Mouse (Mus musculus) heart, embryonic 15.5 days (tissue): ENCODE measurements around the gene Tmem210. TPM values are rescaled to one million over a fixed set of nuclear protein-coding genes. Genes with fewer than 3 reads are reported as not detected.

Source experiments
- ATAC-seq: fragments of 200-750 bp; cut with Nextera tagmentation; replicated peaks from 2 replicates; pipeline ENCODE4 v1.8.0; 2017; ENCODE audit warnings: low read depth, moderate TSS enrichment; ENCODE audit not compliant: insufficient number of reproducible peaks, insufficient read depth, low FRiP score
- H3K27ac ChIP-seq: fragments of 300-500 bp; sonication (generic); 2 replicates; pipeline ENCODE4 v1.5.1; 2015; ENCODE audit warnings: mild to moderate bottlenecking, inconsistent platforms
- H3K27me3 ChIP-seq: fragments of 300-500 bp; sonication (generic); 2 replicates; pipeline ENCODE4 v1.6.1; 2015; ENCODE audit warnings: inconsistent platforms
- H3K36me3 ChIP-seq: fragments of 300-500 bp; sonication (generic); 2 replicates; pipeline ENCODE4 v1.6.1; 2015; ENCODE audit warnings: mild to moderate bottlenecking, inconsistent platforms
- H3K4me1 ChIP-seq: fragments of 300-500 bp; sonication (generic); replicated peaks from 2 replicates; pipeline ENCODE4 v1.6.1; 2015; ENCODE audit warnings: inconsistent platforms
- H3K4me2 ChIP-seq: fragments of 300-500 bp; sonication (generic); 2 replicates; pipeline ENCODE4 v1.6.1; 2015; ENCODE audit warnings: inconsistent platforms, mild to moderate bottlenecking, moderate library complexity
- H3K4me3 ChIP-seq: fragments of 300-500 bp; sonication (generic); 2 replicates; pipeline ENCODE4 v1.5.1; 2015; ENCODE audit warnings: mild to moderate bottlenecking, inconsistent platforms
- H3K9ac ChIP-seq: fragments of 300-500 bp; sonication (generic); 2 replicates; pipeline ENCODE4 v1.6.1; 2015; ENCODE audit warnings: mild to moderate bottlenecking, inconsistent platforms
- H3K9me3 ChIP-seq: fragments of 300-500 bp; sonication (generic); replicated peaks from 2 replicates; pipeline ENCODE4 v1.6.1; 2016; ENCODE audit warnings: inconsistent platforms
- WGBS: fragments of 180-500 bp; shearing (Covaris S2); methylation state at CpG from one replicate; pipeline ENCODE4 v1.1.7; 2015; ENCODE audit warnings: mixed read lengths; 5-methylcytosine and 5-hydroxymethylcytosine counted together
- polyA plus RNA-seq: library from polyadenylated mRNA; unstranded; fragments of >200 nt; fragmentation: Nextera tagmentation; extraction: Ambion mirVana; gene quantifications from 2 replicates; pipeline ENCODE4 v1.2.1, GENCODE M21; 2015

The Tmem210 gene
- polyA plus RNA-seq, 1 experiment from 2014 or later = not detected

- Histone ChIP-seq H3K36me3 (no peaks in the 10 kb centered on the region), H3K27me3 (peaks cover 65% of the 10 kb centered on the region), H3K9me3 (no peaks in the 10 kb centered on the region), H3K4me1 (peaks cover 8% of the 10 kb centered on the region), H3K27ac (no peak overlapping the region), H3K4me2 (no peak overlapping the region), H3K4me3 (no peak overlapping the region), H3K9ac (no peak overlapping the region)
- WGBS = 37% methylated on average over 2 of the region's 2 CpGs
- ATAC-seq = no peak
These were observed 32.1 kb downstream of the Tmem210 start for GRCm38 (mm10) chr2:25320084-25320483.

GRCm38 (mm10) chr2:25326036-25326435, 38.1 kb downstream of the Tmem210 start:
- ATAC-seq = no peak
- Histone ChIP-seq H3K36me3 (no peaks in the 10 kb centered on the region), H3K9me3 (no peaks in the 10 kb centered on the region), H3K9ac (no peak overlapping the region), H3K4me1 (no peaks in the 10 kb centered on the region), H3K4me2 (no peak overlapping the region), H3K27me3 (peaks cover 11% of the 10 kb centered on the region), H3K27ac (no peak overlapping the region), H3K4me3 (no peak overlapping the region)
- WGBS = 70% methylated on average over 2 of the region's 2 CpGs

DNA sequence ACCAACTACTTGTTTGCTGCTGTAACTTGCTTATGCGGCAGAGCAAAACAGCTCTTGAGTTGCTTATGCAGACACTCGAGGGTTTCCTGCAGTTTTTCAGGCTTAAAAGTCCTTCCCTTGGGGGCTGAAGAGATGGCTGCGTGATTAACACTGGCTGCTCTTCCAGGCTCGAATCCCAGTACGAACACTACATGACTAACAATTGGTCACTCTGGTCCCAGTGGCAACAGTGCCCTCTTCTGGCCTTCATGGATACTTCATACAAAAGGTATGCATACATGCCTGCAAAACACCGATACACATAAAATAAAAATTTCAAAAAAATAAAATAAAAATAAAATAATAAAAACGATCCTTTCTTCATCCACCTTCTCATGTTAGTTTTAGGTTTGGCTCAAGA, 40.5 kb downstream of the Tmem210 start:
- Histone ChIP-seq H3K27ac (no peak overlapping the region), H3K27me3 (no peaks in the 10 kb centered on the region), H3K4me3 (no peak overlapping the region), H3K9me3 (no peaks in the 10 kb centered on the region), H3K36me3 (no peaks in the 10 kb centered on the region), H3K4me1 (peaks cover 11% of the 10 kb centered on the region), H3K4me2 (no peak overlapping the region), H3K9ac (no peak overlapping the region)
- 35% methylated on average over 7 of the region's 7 CpGs for WGBS
- ATAC-seq = no peak

GRCm38 (mm10) chr2:25331470-25331869, 43.5 kb downstream of the Tmem210 start:
- Histone ChIP-seq H3K9me3 (no peaks in the 10 kb centered on the region), H3K27me3 (no peaks in the 10 kb centered on the region), H3K4me1 (peaks cover 23% of the 10 kb centered on the region), H3K4me3 (peak overlapping the region; percentile 69), H3K4me2 (peak overlapping the region; percentile 72), H3K36me3 (peaks cover 23% of the 10 kb centered on the region), H3K27ac (no peak overlapping the region), H3K9ac (peak overlapping the region; percentile 75)
- no peak for ATAC-seq
- 50% methylated on average over 9 of the region's 9 CpGs for WGBS

- H3K9me3 ChIP-seq = no peaks in the 10 kb centered on the region
- peak within 1 kb of the TSS; percentile 81 for H3K4me2 ChIP-seq
- H3K36me3 ChIP-seq = peaks cover 33% of the 10 kb centered on the region
- no peaks in the 10 kb centered on the region for H3K27me3 ChIP-seq
- peaks cover 23% of the 10 kb centered on the region for H3K4me1 ChIP-seq
- ATAC-seq = peak; percentile 100
- peak within 1 kb of the TSS; percentile 85 for H3K27ac ChIP-seq
- peak within 1 kb of the TSS; percentile 69 for H3K4me3 ChIP-seq
- WGBS = under 1% methylated on average over 78 of the region's 78 CpGs
- peak within 1 kb of the TSS; percentile 75 for H3K9ac ChIP-seq
These were observed 44.6 kb downstream of the Tmem210 start, which contains the start of gene Man1b1 for GRCm38 (mm10) chr2:25332286-25333160. Man1b1 (plus strand) TSS chr2:25332338.

GRCm38 (mm10) chr2:25333569-25333968, 45.6 kb downstream of the Tmem210 start:
- Histone ChIP-seq H3K4me1 (peaks cover 23% of the 10 kb centered on the region), H3K4me3 (peak overlapping the region; percentile 69), H3K27me3 (no peaks in the 10 kb centered on the region), H3K36me3 (peaks cover 43% of the 10 kb centered on the region), H3K9ac (peak overlapping the region; percentile 74; the same call in 1 of the 2 replicates), H3K9me3 (no peaks in the 10 kb centered on the region), H3K27ac (no peak overlapping the region), H3K4me2 (peak overlapping the region; percentile 81)
- 79% methylated on average over 2 of the region's 2 CpGs for WGBS
- no peak for ATAC-seq

- Histone ChIP-seq H3K9me3 (no peaks in the 10 kb centered on the region), H3K27me3 (no peaks in the 10 kb centered on the region), H3K4me3 (no peak overlapping the region), H3K36me3 (peaks cover 77% of the 10 kb centered on the region), H3K9ac (no peak overlapping the region), H3K4me2 (no peak overlapping the region), H3K4me1 (peaks cover 14% of the 10 kb centered on the region), H3K27ac (no peak overlapping the region)
- WGBS = 92% methylated on average over 6 of the region's 6 CpGs
- no peak for ATAC-seq
These were observed 50.4 kb downstream of the Tmem210 start for GRCm38 (mm10) chr2:25338303-25338702.

Other genes with a start within 250 kb of the Tmem210 start
- 55.9 and 68.2 TPM in 2 replicates for gene Nsmf, start 233.8 kb upstream of the Tmem210 start, polyA plus RNA-seq
- gene Entpd8, start 207.8 kb upstream of the Tmem210 start, polyA plus RNA-seq = not detected in 2 replicates
- 0.15 and 0.16 TPM in 2 replicates for gene Noxa1, start 193.0 kb upstream of the Tmem210 start, polyA plus RNA-seq
- gene Nrarp, start 107.4 kb upstream of the Tmem210 start, polyA plus RNA-seq = 17.3 and 19.0 TPM in 2 replicates
- 5.8 and 10.3 TPM in 2 replicates for gene Tor4a, start 91.3 kb upstream of the Tmem210 start, polyA plus RNA-seq
- 62.7 and 79.5 TPM in 2 replicates for gene Nelfb, start 76.7 kb upstream of the Tmem210 start, polyA plus RNA-seq
- not detected in 2 replicates for gene Stpg3, start 73.5 kb upstream of the Tmem210 start, polyA plus RNA-seq
- gene Fam166a, start 69.4 kb upstream of the Tmem210 start, polyA plus RNA-seq = 0.57 and 0.65 TPM in 2 replicates
- gene Tubb4b, start 63.4 kb upstream of the Tmem210 start, polyA plus RNA-seq = 358 and 463 TPM in 2 replicates
- gene Slc34a3, start 53.8 kb upstream of the Tmem210 start, polyA plus RNA-seq = not detected in 2 replicates
- not detected in 2 replicates for gene Rnf224, start 51.4 kb upstream of the Tmem210 start, polyA plus RNA-seq
- 4.3 and 6.0 TPM in 2 replicates for gene Rnf208, start 45.9 kb upstream of the Tmem210 start, polyA plus RNA-seq
- 0.30 TPM in 2 replicates for gene Cysrt1, start 45.7 kb upstream of the Tmem210 start, polyA plus RNA-seq
- gene AL732309.1, start 41.3 kb upstream of the Tmem210 start, polyA plus RNA-seq = 2.3 and 3.3 TPM in 2 replicates
- gene Tmem203, start 32.7 kb upstream of the Tmem210 start, polyA plus RNA-seq = 17.6 and 18.2 TPM in 2 replicates
- gene Tprn, start 25.5 kb upstream of the Tmem210 start, polyA plus RNA-seq = 3.6 and 5.2 TPM in 2 replicates
- gene Ssna1, start 15.7 kb upstream of the Tmem210 start, polyA plus RNA-seq = 137 and 152 TPM in 2 replicates
- 67.5 and 92.0 TPM in 2 replicates for gene Anapc2, start 15.7 kb upstream of the Tmem210 start, polyA plus RNA-seq
- gene Lrrc26, start 1.8 kb downstream of the Tmem210 start, polyA plus RNA-seq = 0.28 and 0.89 TPM in 2 replicates
- gene Grin1, start 31.0 kb downstream of the Tmem210 start, polyA plus RNA-seq = 0.25 and 0.28 TPM in 2 replicates
- 30.2 and 31.1 TPM in 2 replicates for gene Man1b1, start 44.2 kb downstream of the Tmem210 start, polyA plus RNA-seq
- 9.5 and 12.5 TPM in 2 replicates for gene Dpp7, start 68.2 kb downstream of the Tmem210 start, polyA plus RNA-seq
- gene Uap1l1, start 77.5 kb downstream of the Tmem210 start, polyA plus RNA-seq = 13.9 and 16.0 TPM in 2 replicates
- 15.4 and 25.5 TPM in 2 replicates for gene Sapcd2, start 84.2 kb downstream of the Tmem210 start, polyA plus RNA-seq
- 1.8 and 4.6 TPM in 2 replicates for gene Entpd2, start 107.7 kb downstream of the Tmem210 start, polyA plus RNA-seq
- gene Npdc1, start 111.2 kb downstream of the Tmem210 start, polyA plus RNA-seq = 28.8 and 41.6 TPM in 2 replicates
- gene Fut7, start 135.1 kb downstream of the Tmem210 start, polyA plus RNA-seq = 0.08 and 0.15 TPM in 2 replicates
- 3.5 and 5.6 TPM in 2 replicates for gene Abca2, start 140.6 kb downstream of the Tmem210 start, polyA plus RNA-seq
- 6.1 and 9.6 TPM in 2 replicates for gene Clic3, start 168.7 kb downstream of the Tmem210 start, polyA plus RNA-seq
- gene Paxx, start 172.9 kb downstream of the Tmem210 start, polyA plus RNA-seq = 31.1 and 38.0 TPM in 2 replicates
- gene Ptgds, start 181.9 kb downstream of the Tmem210 start, polyA plus RNA-seq = 107 and 134 TPM in 2 replicates
- gene Lcn12, start 205.8 kb downstream of the Tmem210 start, polyA plus RNA-seq = not detected in 2 replicates
- gene Fbxw5, start 212.6 kb downstream of the Tmem210 start, polyA plus RNA-seq = 72.6 and 94.1 TPM in 2 replicates
- 3.5 and 5.0 TPM in 2 replicates for gene C8g, start 213.6 kb downstream of the Tmem210 start, polyA plus RNA-seq